Mouse (Mus musculus) heart, embryonic 14.5 days (tissue): ENCODE measurements at regions not wholly inside any gene's neighbourhood (a gene's known extent, or its start where the extent isn't known, plus 50 kb on each side); places are given as distances from the start of the nearest gene placed in this dataset.

ENCODE experiments used
- ATAC-seq: fragments of 200-750 bp; cut with Nextera tagmentation; 2 replicates; pipeline ENCODE4 v1.8.0; 2017; ENCODE audit warnings: low read depth, moderate TSS enrichment; ENCODE audit not compliant: insufficient number of reproducible peaks, insufficient read depth, low FRiP score
- H3K27ac ChIP-seq, 2 experiments: fragments of 200-500 bp in 1 of 2; fragments of 300-500 bp in 1 of 2; sonication (generic) in 1 of 2; replicated peaks in 1 of 2; 2 replicates each; pipeline ENCODE4 v1.5.1; 2012 to 2014; ENCODE audit warnings: low read depth in 2 of 2, low read length in 2 of 2, control low read depth in 1 of 2, mild to moderate bottlenecking in 1 of 2, mixed read lengths in 1 of 2; ENCODE audit not compliant: control insufficient read depth in 1 of 2, insufficient read depth in 1 of 2
- H3K27me3 ChIP-seq: fragments of 300-500 bp; sonication (generic); 2 replicates; pipeline ENCODE4 v1.6.1; 2014; ENCODE audit warnings: mild to moderate bottlenecking, low read length, control low read depth; ENCODE audit not compliant: control insufficient read depth, insufficient read depth
- H3K36me3 ChIP-seq: fragments of 300-500 bp; sonication (generic); 2 replicates; pipeline ENCODE4 v1.6.1; 2014; ENCODE audit warnings: mild to moderate bottlenecking, control low read depth, low read length, mixed read lengths; ENCODE audit not compliant: control insufficient read depth, insufficient read depth
- H3K4me1 ChIP-seq, 2 experiments: fragments of 200-500 bp in 1 of 2; fragments of 300-500 bp in 1 of 2; sonication (generic) in 1 of 2; 2 replicates each; pipeline ENCODE4 v1.6.1; 2012 to 2014; ENCODE audit warnings: low read length in 2 of 2, control low read depth in 1 of 2, mixed read lengths in 1 of 2; ENCODE audit not compliant: control insufficient read depth in 2 of 2, insufficient read depth in 2 of 2
- H3K4me2 ChIP-seq: fragments of 300-500 bp; sonication (generic); 2 replicates; pipeline ENCODE4 v1.6.1; 2014; ENCODE audit warnings: mild to moderate bottlenecking, low read length
- H3K4me3 ChIP-seq, 2 experiments: fragments of 200-500 bp in 1 of 2; fragments of 300-500 bp in 1 of 2; sonication (generic) in 1 of 2; 2 replicates each; pipeline ENCODE4 v1.5.1; 2012 to 2014; ENCODE audit warnings: low read length in 2 of 2, mild to moderate bottlenecking in 2 of 2, control low read depth in 1 of 2, low read depth in 1 of 2, moderate library complexity in 1 of 2; ENCODE audit not compliant: control insufficient read depth in 1 of 2, insufficient read depth in 1 of 2
- H3K9ac ChIP-seq: fragments of 300-500 bp; sonication (generic); 2 replicates; pipeline ENCODE4 v1.6.1; 2014; ENCODE audit warnings: mild to moderate bottlenecking, low read length
- H3K9me3 ChIP-seq: fragments of 300-500 bp; sonication (generic); 2 replicates; pipeline ENCODE4 v1.6.1; 2016; ENCODE audit warnings: low read length, control low read depth; ENCODE audit not compliant: control insufficient read depth
- WGBS: fragments of 180-500 bp; shearing (Covaris S2); extraction: QIAGEN DNeasy Blood & Tissue Kit; methylation state at CpG from one replicate; pipeline ENCODE4 v1.1.7; 2014; 5-methylcytosine and 5-hydroxymethylcytosine counted together

GRCm38 (mm10) chr2:28301313-28301712 is 108.5 kb downstream of the Olfm1 start:
- peaks cover 0 to 2% of the 10 kb centered on the region in 2 experiments; a peak in 1 of 4 replicates for H3K4me1 ChIP-seq
- no peaks in the 10 kb centered on the region; the same call in 1 of the 2 replicates for H3K27me3 ChIP-seq
- ATAC-seq: no peak
- no peaks in the 10 kb centered on the region for H3K36me3 ChIP-seq
- H3K4me3 ChIP-seq: no peak overlapping the region
- H3K27ac ChIP-seq: no peak overlapping the region
- no peaks in the 10 kb centered on the region for H3K9me3 ChIP-seq
- WGBS: 71% methylated on average over 4 of the region's 4 CpGs
- H3K9ac ChIP-seq: no peak overlapping the region
- no peak overlapping the region for H3K4me2 ChIP-seq

DNA sequence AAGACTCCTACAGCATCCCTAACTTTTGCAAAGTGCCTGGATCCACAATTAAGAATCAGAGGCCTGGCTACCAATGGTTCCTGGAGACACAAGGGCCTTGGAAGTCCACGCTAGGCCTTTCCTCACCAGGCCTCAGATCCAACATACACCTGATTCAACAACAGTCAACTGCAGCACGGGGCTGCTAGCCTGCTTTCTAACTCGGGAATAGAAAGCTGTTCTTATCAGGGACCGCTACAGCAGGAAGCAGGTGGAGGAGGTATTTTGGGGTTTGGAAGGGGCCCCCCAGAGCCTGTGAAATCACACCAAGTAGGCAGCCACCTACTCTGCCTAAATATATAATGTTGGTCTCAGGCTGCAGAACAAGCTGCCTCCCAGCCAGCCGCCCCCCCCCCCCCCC is 111.1 kb downstream of the Olfm1 start:
- Histone ChIP-seq H3K9me3 (no peaks in the 10 kb centered on the region), H3K36me3 (no peaks in the 10 kb centered on the region), H3K27ac (no peak overlapping the region), H3K4me3 (no peak overlapping the region), H3K27me3 (no peaks in the 10 kb centered on the region; the same call in 1 of the 2 replicates), H3K4me1 (peaks cover 0 to under 1% of the 10 kb centered on the region in 2 experiments; a peak in 1 of 4 replicates), H3K4me2 (no peak overlapping the region), H3K9ac (no peak overlapping the region)
- WGBS: 55% methylated on average over 5 of the region's 5 CpGs
- no peak for ATAC-seq

DNA sequence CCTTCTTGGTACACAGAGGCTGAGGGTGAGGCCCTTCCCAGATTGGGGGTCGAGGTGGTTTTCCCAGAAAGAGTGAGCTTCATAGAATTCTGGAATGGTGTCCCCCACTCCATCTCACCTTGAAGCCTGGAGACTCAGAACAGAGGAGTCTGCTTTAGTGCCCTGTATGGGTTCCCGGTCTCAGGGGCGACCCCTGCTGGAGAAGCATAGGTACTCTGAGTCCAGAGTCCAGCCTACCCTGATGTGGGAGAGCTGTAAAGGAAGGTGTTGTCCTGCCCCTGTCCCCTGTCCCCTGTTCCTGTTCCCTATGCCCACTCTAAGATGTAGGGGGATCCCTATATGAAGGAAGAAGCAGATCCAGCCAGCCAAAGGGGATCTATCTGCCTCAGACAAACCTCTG is 111.9 kb downstream of the Olfm1 start:
- no peaks in the 10 kb centered on the region for H3K36me3 ChIP-seq
- no peak for ATAC-seq
- no peaks in the 10 kb centered on the region for H3K4me1 ChIP-seq
- H3K9me3 ChIP-seq: no peaks in the 10 kb centered on the region
- WGBS: 8% methylated on average over 3 of the region's 3 CpGs
- no peak overlapping the region for H3K27ac ChIP-seq
- no peaks in the 10 kb centered on the region; the same call in 1 of the 2 replicates for H3K27me3 ChIP-seq
- H3K4me3 ChIP-seq: no peak overlapping the region
- no peak overlapping the region for H3K4me2 ChIP-seq
- no peak overlapping the region for H3K9ac ChIP-seq

- no peaks in the 10 kb centered on the region; the same call in 1 of the 2 replicates for H3K27me3 ChIP-seq
- H3K36me3 ChIP-seq: no peaks in the 10 kb centered on the region
- no peak overlapping the region for H3K4me3 ChIP-seq
- H3K27ac ChIP-seq: no peak overlapping the region
- no peak overlapping the region for H3K9ac ChIP-seq
- no peaks in the 10 kb centered on the region for H3K4me1 ChIP-seq
- H3K4me2 ChIP-seq: no peak overlapping the region
- H3K9me3 ChIP-seq: no peaks in the 10 kb centered on the region
- no peak for ATAC-seq
- WGBS: 72% methylated on average over 5 of the region's 5 CpGs
These were observed 116.3 kb downstream of the Olfm1 start for GRCm38 (mm10) chr2:28309122-28309521.

- H3K9ac ChIP-seq: no peak overlapping the region
- H3K9me3 ChIP-seq: no peaks in the 10 kb centered on the region
- no peaks in the 10 kb centered on the region for H3K27me3 ChIP-seq
- no peaks in the 10 kb centered on the region for H3K36me3 ChIP-seq
- no peaks in the 10 kb centered on the region for H3K4me1 ChIP-seq
- no peak overlapping the region for H3K27ac ChIP-seq
- no peak overlapping the region for H3K4me3 ChIP-seq
- no peak for ATAC-seq
- 79% methylated on average over 6 of the region's 6 CpGs for WGBS
- H3K4me2 ChIP-seq: no peak overlapping the region
These were observed 119.4 kb downstream of the Olfm1 start for GRCm38 (mm10) chr2:28312212-28312611.

DNA sequence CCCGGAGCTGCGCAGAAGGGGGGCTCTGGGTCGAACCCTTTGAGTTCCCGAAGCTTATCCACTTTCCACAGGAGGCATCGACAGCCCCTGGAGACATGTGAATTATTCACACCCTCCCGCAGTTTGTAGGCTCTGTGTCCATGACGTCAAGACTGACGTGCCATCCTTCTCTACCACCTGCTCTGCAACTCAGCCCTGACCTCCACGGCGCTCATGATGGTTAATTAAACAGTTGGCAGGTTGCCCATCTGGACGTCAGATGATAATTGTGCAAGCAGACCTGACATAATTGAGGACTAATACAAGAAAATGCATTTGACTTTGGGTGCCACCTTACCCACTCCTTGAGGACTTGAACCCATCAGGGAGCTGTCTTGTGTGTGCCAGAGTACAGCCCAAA is 121.1 kb upstream of the Ppp1r26 start:
- WGBS: 61% methylated on average over 11 of the region's 11 CpGs
- ATAC-seq: no peak

DNA sequence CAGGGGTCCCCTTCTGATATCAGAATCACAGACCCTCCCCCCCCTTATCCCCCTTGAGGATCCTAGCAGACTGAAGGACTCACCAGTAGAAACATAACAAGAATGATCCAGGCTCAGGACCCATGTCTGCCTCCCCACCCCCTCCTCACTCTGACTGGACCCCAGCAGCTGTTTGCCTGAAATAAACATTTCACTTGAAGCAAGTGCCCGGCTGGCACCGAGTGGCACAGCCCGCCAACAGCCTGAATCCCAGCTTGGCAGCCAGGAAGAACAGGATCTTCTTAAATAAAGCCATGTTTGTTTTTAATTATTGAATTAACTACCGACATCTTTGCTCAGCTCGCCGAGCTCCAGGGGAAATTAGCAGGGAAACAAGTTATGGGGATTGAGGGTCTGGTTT is 120.5 kb upstream of the Ppp1r26 start:
- WGBS: 79% methylated on average over 6 of the region's 6 CpGs
- no peak for ATAC-seq
- H3K9me3 ChIP-seq: no peaks in the 10 kb centered on the region

More for the DNA sequence above, 121.1 kb upstream of the Ppp1r26 start:
- Histone ChIP-seq H3K4me2 (no peak overlapping the region), H3K27ac (no peak overlapping the region), H3K27me3 (no peaks in the 10 kb centered on the region), H3K4me1 (no peaks in the 10 kb centered on the region), H3K4me3 (no peak overlapping the region), H3K9ac (no peak overlapping the region), H3K36me3 (no peaks in the 10 kb centered on the region), H3K9me3 (no peaks in the 10 kb centered on the region)

DNA sequence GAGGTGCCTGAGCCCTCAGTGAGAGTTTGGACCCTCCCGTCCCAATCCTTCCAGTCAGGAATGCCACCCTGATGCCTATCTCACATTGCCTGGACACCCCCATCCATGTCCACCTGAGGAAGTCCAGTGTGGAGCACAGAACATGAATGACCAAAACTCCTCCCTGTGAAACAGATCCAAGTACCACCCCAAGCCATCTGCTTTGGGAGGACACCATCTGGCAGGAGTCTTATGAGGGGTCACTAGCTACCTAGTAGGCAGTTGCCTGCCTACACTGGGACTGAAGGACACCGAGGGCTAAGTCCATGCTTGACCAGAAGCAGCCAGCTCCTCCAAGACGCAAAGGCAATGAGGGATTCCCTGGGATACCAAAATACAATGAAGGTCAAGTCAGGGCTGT is 119.9 kb upstream of the Ppp1r26 start:
- Histone ChIP-seq H3K36me3 (no peaks in the 10 kb centered on the region), H3K9me3 (no peaks in the 10 kb centered on the region), H3K27me3 (no peaks in the 10 kb centered on the region), H3K4me3 (no peak overlapping the region), H3K4me2 (no peak overlapping the region), H3K4me1 (no peaks in the 10 kb centered on the region), H3K9ac (no peak overlapping the region), H3K27ac (no peak overlapping the region)
- no peak for ATAC-seq
- 76% methylated on average over 3 of the region's 3 CpGs for WGBS

More for the DNA sequence above, 120.5 kb upstream of the Ppp1r26 start:
- no peak overlapping the region for H3K4me2 ChIP-seq
- no peaks in the 10 kb centered on the region for H3K4me1 ChIP-seq
- no peak overlapping the region for H3K9ac ChIP-seq
- no peaks in the 10 kb centered on the region for H3K36me3 ChIP-seq
- no peaks in the 10 kb centered on the region for H3K27me3 ChIP-seq
- no peak overlapping the region for H3K27ac ChIP-seq
- H3K4me3 ChIP-seq: no peak overlapping the region
